Mouse (Mus musculus) ES-E14 (cell line): ENCODE measurements at regions not wholly inside any gene's neighbourhood (a gene's known extent, or its start where the extent isn't known, plus 50 kb on each side); places are given as distances from the start of the nearest gene placed in this dataset.

Source experiments
- CHD2 ChIP-seq: IDR thresholded peaks from 2 replicates; pipeline ENCODE4 v1.6.1; 2014; ENCODE audit warnings: mild to moderate bottlenecking, low read depth, low read length, inconsistent platforms
- MAFK ChIP-seq: IDR thresholded peaks from 2 replicates; pipeline ENCODE4 v1.6.1; 2014; ENCODE audit warnings: mild to moderate bottlenecking, low read depth, low read length, inconsistent platforms; ENCODE audit not compliant: insufficient read depth
- ZC3H11A ChIP-seq: IDR thresholded peaks from 2 replicates; pipeline ENCODE4 v1.6.1; 2012; ENCODE audit warnings: low read depth, mild to moderate bottlenecking, inconsistent platforms, low read length, borderline replicate concordance
- ZNF384 ChIP-seq: IDR thresholded peaks from 2 replicates; pipeline ENCODE4 v1.6.1; 2012; ENCODE audit warnings: low read depth, low read length, inconsistent platforms

GRCm38 (mm10) chr9:63074023-63074750 lies 74.6 kb downstream of the Skor1 start:
- TF ChIP-seq ZNF384 (no peak), MAFK (no peak), CHD2 (no peak), ZC3H11A (no peak)
